Mouse (Mus musculus) limb, embryonic 10.5 days (tissue): ENCODE results near the gene Dock4. TPM values are rescaled to one million over a fixed set of nuclear protein-coding genes. Genes with fewer than 3 reads are reported as not detected.

Experiments
- DNase-seq: peaks from one replicate; pipeline ENCODE4 v3.0.0-alpha.2; 2017; ENCODE audit warnings: low spot score
- H3K27ac ChIP-seq: fragments of 300-500 bp; sonication (generic); 2 replicates; pipeline ENCODE4 v1.5.1; 2016; ENCODE audit warnings: mild to moderate bottlenecking
- H3K27me3 ChIP-seq: fragments of 300-500 bp; sonication (generic); 2 replicates; pipeline ENCODE4 v1.6.1; 2016; ENCODE audit warnings: low read depth, mild to moderate bottlenecking; ENCODE audit not compliant: poor library complexity, severe bottlenecking
- H3K36me3 ChIP-seq: fragments of 300-500 bp; sonication (generic); 2 replicates; pipeline ENCODE4 v1.6.1; 2016; ENCODE audit warnings: mild to moderate bottlenecking, moderate library complexity
- H3K4me1 ChIP-seq: fragments of 300-500 bp; sonication (generic); 2 replicates; pipeline ENCODE4 v1.6.1; 2016
- H3K4me3 ChIP-seq: fragments of 300-500 bp; sonication (generic); 2 replicates; pipeline ENCODE4 v1.5.1; 2016; ENCODE audit warnings: mild to moderate bottlenecking, moderate library complexity
- H3K9me3 ChIP-seq: fragments of 300-500 bp; sonication (generic); replicated peaks from 2 replicates; pipeline ENCODE4 v1.6.1; 2016; ENCODE audit warnings: mild to moderate bottlenecking
- WGBS: fragments of 180-500 bp; shearing (Covaris S2); methylation state at CpG from one replicate; pipeline ENCODE4 v1.1.7; 2016; 5-methylcytosine and 5-hydroxymethylcytosine counted together
- polyA plus RNA-seq: library from polyadenylated mRNA; unstranded; fragments of >200 nt; fragmentation: Nextera tagmentation; extraction: Ambion mirVana; gene quantifications from 2 replicates; pipeline ENCODE4 v1.2.1, GENCODE M21; 2016

Gene Dock4
- polyA plus RNA-seq, 1 experiment from 2014 or later, result 18.8 TPM

GRCm38 (mm10) chr12:40659689-40660088 lies 213.9 kb downstream of the Dock4 start:
- DNase-seq, result no peak
- no peak overlapping the region for H3K4me3 ChIP-seq

GRCm38 (mm10) chr12:40669460-40669859 lies 223.7 kb downstream of the Dock4 start:
- no peak for DNase-seq
- H3K27me3 ChIP-seq, result no peaks in the 10 kb centered on the region
- H3K4me1 ChIP-seq, result no peaks in the 10 kb centered on the region
- H3K4me3 ChIP-seq, result no peak overlapping the region
- H3K9me3 ChIP-seq, result no peaks in the 10 kb centered on the region
- no peak overlapping the region for H3K27ac ChIP-seq
- 99% methylated on average over 2 of the region's 2 CpGs for WGBS
- no peaks in the 10 kb centered on the region for H3K36me3 ChIP-seq

More at GRCm38 (mm10) chr12:40659689-40660088, 213.9 kb downstream of the Dock4 start:
- Histone ChIP-seq H3K9me3 (no peaks in the 10 kb centered on the region), H3K27me3 (no peaks in the 10 kb centered on the region), H3K27ac (no peak overlapping the region), H3K4me1 (no peaks in the 10 kb centered on the region), H3K36me3 (no peaks in the 10 kb centered on the region)
- WGBS, result 88% methylated on average over 6 of the region's 6 CpGs

GRCm38 (mm10) chr12:40670766-40671165 lies 225.0 kb downstream of the Dock4 start:
- Histone ChIP-seq H3K27ac (no peak overlapping the region), H3K4me1 (no peaks in the 10 kb centered on the region), H3K9me3 (no peaks in the 10 kb centered on the region), H3K27me3 (no peaks in the 10 kb centered on the region), H3K4me3 (no peak overlapping the region), H3K36me3 (no peaks in the 10 kb centered on the region)
- no peak for DNase-seq

- no peak for DNase-seq
- 80% methylated on average over 4 of the region's 4 CpGs for WGBS
- H3K27ac ChIP-seq, result no peak overlapping the region
- no peaks in the 10 kb centered on the region for H3K9me3 ChIP-seq
- H3K36me3 ChIP-seq, result peaks cover 6% of the 10 kb centered on the region; the same call in 1 of the 2 replicates
- H3K4me1 ChIP-seq, result 0 out of 2 replicates have a peak, but pooled peaks cover 3% of the 10 kb centered on the region
- no peaks in the 10 kb centered on the region for H3K27me3 ChIP-seq
- no peak overlapping the region for H3K4me3 ChIP-seq
Observed at GRCm38 (mm10) chr12:40679713-40680112, 234.0 kb downstream of the Dock4 start.

GRCm38 (mm10) chr12:40680551-40680950 lies 234.8 kb downstream of the Dock4 start:
- H3K27me3 ChIP-seq, result no peaks in the 10 kb centered on the region
- H3K4me3 ChIP-seq, result no peak overlapping the region
- 97% methylated on average over 1 of the region's 1 CpGs for WGBS
- H3K27ac ChIP-seq, result no peak overlapping the region
- H3K9me3 ChIP-seq, result no peaks in the 10 kb centered on the region
- 0 out of 2 replicates have a peak, but pooled peaks cover 3% of the 10 kb centered on the region for H3K4me1 ChIP-seq
- peak; percentile 33 for DNase-seq
- peaks cover 6% of the 10 kb centered on the region; the same call in 1 of the 2 replicates for H3K36me3 ChIP-seq

- no peak for DNase-seq
- Histone ChIP-seq H3K4me3 (no peak overlapping the region), H3K27me3 (no peaks in the 10 kb centered on the region), H3K27ac (no peak overlapping the region), H3K36me3 (no peaks in the 10 kb centered on the region), H3K4me1 (peaks cover 5% of the 10 kb centered on the region; the same call in 1 of the 2 replicates), H3K9me3 (no peaks in the 10 kb centered on the region)
- WGBS, result 90% methylated on average over 4 of the region's 4 CpGs
Observed at GRCm38 (mm10) chr12:40691444-40691843, 245.7 kb downstream of the Dock4 start.

- Histone ChIP-seq H3K27me3 (no peaks in the 10 kb centered on the region), H3K4me3 (no peak overlapping the region), H3K9me3 (no peaks in the 10 kb centered on the region), H3K36me3 (no peaks in the 10 kb centered on the region), H3K27ac (no peak overlapping the region), H3K4me1 (peaks cover 5% of the 10 kb centered on the region; the same call in 1 of the 2 replicates)
- DNase-seq, result no peak
- 76% methylated on average over 2 of the region's 2 CpGs for WGBS
Observed at GRCm38 (mm10) chr12:40694082-40694721, 248.4 kb downstream of the Dock4 start.

GRCm38 (mm10) chr12:40698330-40698729 lies 252.6 kb downstream of the Dock4 start:
- Histone ChIP-seq H3K9me3 (no peaks in the 10 kb centered on the region), H3K4me1 (peaks cover 11% of the 10 kb centered on the region; the same call in 1 of the 2 replicates), H3K27me3 (no peaks in the 10 kb centered on the region), H3K4me3 (no peak overlapping the region), H3K36me3 (no peaks in the 10 kb centered on the region), H3K27ac (no peak overlapping the region)
- DNase-seq, result no peak
- 93% methylated on average over 4 of the region's 4 CpGs for WGBS

GRCm38 (mm10) chr12:40702233-40702792 lies 256.6 kb downstream of the Dock4 start:
- peak; percentile 66 for DNase-seq
- Histone ChIP-seq H3K4me1 (0 out of 2 replicates have a peak, but pooled peaks cover 7% of the 10 kb centered on the region), H3K36me3 (no peaks in the 10 kb centered on the region), H3K4me3 (no peak overlapping the region), H3K27me3 (no peaks in the 10 kb centered on the region), H3K9me3 (no peaks in the 10 kb centered on the region), H3K27ac (no peak overlapping the region)
- WGBS, result 38% methylated on average over 5 of the region's 5 CpGs

GRCm38 (mm10) chr12:40704296-40704695 lies 258.5 kb downstream of the Dock4 start:
- 80% methylated on average over 5 of the region's 5 CpGs for WGBS

GRCm38 (mm10) chr12:40707108-40707507 lies 261.4 kb downstream of the Dock4 start:
- 91% methylated on average over 1 of the region's 1 CpGs for WGBS
- Histone ChIP-seq H3K27ac (no peak overlapping the region), H3K9me3 (no peaks in the 10 kb centered on the region), H3K27me3 (no peaks in the 10 kb centered on the region), H3K4me1 (0 out of 2 replicates have a peak, but pooled peaks cover 5% of the 10 kb centered on the region), H3K4me3 (no peak overlapping the region), H3K36me3 (no peaks in the 10 kb centered on the region)
- no peak for DNase-seq

More at GRCm38 (mm10) chr12:40704296-40704695, 258.5 kb downstream of the Dock4 start:
- no peaks in the 10 kb centered on the region for H3K9me3 ChIP-seq
- H3K4me1 ChIP-seq, result 0 out of 2 replicates have a peak, but pooled peaks cover 7% of the 10 kb centered on the region
- H3K27ac ChIP-seq, result no peak overlapping the region
- no peaks in the 10 kb centered on the region for H3K27me3 ChIP-seq
- no peak for DNase-seq
- no peak overlapping the region for H3K4me3 ChIP-seq
- no peaks in the 10 kb centered on the region for H3K36me3 ChIP-seq

- DNase-seq, result no peak
- Histone ChIP-seq H3K27ac (no peak overlapping the region), H3K4me3 (no peak overlapping the region), H3K9me3 (no peaks in the 10 kb centered on the region), H3K4me1 (no peaks in the 10 kb centered on the region), H3K36me3 (no peaks in the 10 kb centered on the region), H3K27me3 (no peaks in the 10 kb centered on the region)
- WGBS, result 90% methylated on average over 2 of the region's 2 CpGs
Observed at GRCm38 (mm10) chr12:40709094-40709493, 263.3 kb downstream of the Dock4 start.

GRCm38 (mm10) chr12:40712235-40712634 lies 266.5 kb downstream of the Dock4 start:
- 85% methylated on average over 3 of the region's 3 CpGs for WGBS
- Histone ChIP-seq H3K9me3 (no peaks in the 10 kb centered on the region), H3K4me3 (no peak overlapping the region), H3K27me3 (no peaks in the 10 kb centered on the region), H3K27ac (no peak overlapping the region), H3K4me1 (no peaks in the 10 kb centered on the region), H3K36me3 (no peaks in the 10 kb centered on the region)
- no peak for DNase-seq
